Mouse (Mus musculus) intestine, postnatal 0 days (tissue): ENCODE measurements at regions not wholly inside any gene's neighbourhood (a gene's known extent, or its start where the extent isn't known, plus 50 kb on each side); places are given as distances from the start of the nearest gene placed in this dataset.

Experiments
- ATAC-seq: fragments of 200-750 bp; cut with Nextera tagmentation; 2 replicates; pipeline ENCODE4 v1.8.0; 2017; ENCODE audit warnings: mild to moderate bottlenecking, moderate TSS enrichment, moderate library complexity
- H3K27ac ChIP-seq: fragments of 300-500 bp; sonication (generic); 2 replicates; pipeline ENCODE4 v1.5.1; 2014; ENCODE audit warnings: mild to moderate bottlenecking, low read depth, low read length, moderate library complexity
- H3K27me3 ChIP-seq: fragments of 300-500 bp; sonication (generic); replicated peaks from 2 replicates; pipeline ENCODE4 v1.6.1; 2014; ENCODE audit warnings: low read length, mixed read lengths; ENCODE audit not compliant: control insufficient read depth, insufficient read depth
- H3K36me3 ChIP-seq: fragments of 300-500 bp; sonication (generic); 2 replicates; pipeline ENCODE4 v1.6.1; 2014; ENCODE audit warnings: mild to moderate bottlenecking, moderate library complexity; ENCODE audit not compliant: control insufficient read depth, insufficient read depth
- H3K4me1 ChIP-seq: fragments of 300-500 bp; sonication (generic); replicated peaks from 2 replicates; pipeline ENCODE4 v1.6.1; 2014; ENCODE audit warnings: antibody characterized with exemption, low read length, mixed read lengths; ENCODE audit not compliant: control insufficient read depth, insufficient read depth
- H3K4me2 ChIP-seq: fragments of 300-500 bp; sonication (generic); replicated peaks from 2 replicates; pipeline ENCODE4 v1.6.1; 2014; ENCODE audit warnings: low read depth, mild to moderate bottlenecking, moderate library complexity
- H3K4me3 ChIP-seq: fragments of 300-500 bp; sonication (generic); 2 replicates; pipeline ENCODE4 v1.5.1; 2014; ENCODE audit warnings: low read depth, low read length
- H3K9ac ChIP-seq: fragments of 300-500 bp; sonication (generic); 2 replicates; pipeline ENCODE4 v1.6.1; 2014; ENCODE audit warnings: mild to moderate bottlenecking, low read depth, low read length
- H3K9me3 ChIP-seq: fragments of 300-500 bp; sonication (generic); 2 replicates; pipeline ENCODE4 v1.6.1; 2016; ENCODE audit warnings: mixed run types; ENCODE audit not compliant: control insufficient read depth
- CTCF ChIP-seq: sonication (generic); IDR thresholded peaks from 2 replicates; pipeline ENCODE4 v1.5.1; 2016; ENCODE audit warnings: low read depth, mild to moderate bottlenecking, control low read depth, antibody characterized with exemption, moderate library complexity
- WGBS: fragments of 180-500 bp; shearing (Covaris S2); extraction: QIAGEN DNeasy Blood & Tissue Kit; methylation state at CpG from one replicate; pipeline ENCODE4 v1.1.7; 2014; 5-methylcytosine and 5-hydroxymethylcytosine counted together

GRCm38 (mm10) chr1:155029195-155029879, 70.1 kb downstream of the Ier5 start:
- Histone ChIP-seq H3K4me3 (no peak overlapping the region), H3K9ac (no peak overlapping the region), H3K4me1 (no peaks in the 10 kb centered on the region), H3K4me2 (peak overlapping the region; percentile 27; the same call in 1 of the 2 replicates), H3K27ac (peak overlapping the region; percentile 73), H3K27me3 (no peaks in the 10 kb centered on the region), H3K36me3 (no peaks in the 10 kb centered on the region), H3K9me3 (no peaks in the 10 kb centered on the region)
- WGBS: 64% methylated on average over 17 of the region's 17 CpGs
- ATAC-seq: no peak
- TF ChIP-seq CTCF: no peak

GRCm38 (mm10) chr1:155028735-155029134, 70.7 kb downstream of the Ier5 start:
- Histone ChIP-seq H3K4me3 (no peak overlapping the region), H3K27ac (peak overlapping the region; percentile 73), H3K4me2 (peak overlapping the region; percentile 27; the same call in 1 of the 2 replicates), H3K4me1 (no peaks in the 10 kb centered on the region), H3K36me3 (no peaks in the 10 kb centered on the region), H3K9me3 (no peaks in the 10 kb centered on the region), H3K9ac (no peak overlapping the region), H3K27me3 (no peaks in the 10 kb centered on the region)
- ATAC-seq: peak; percentile 50
- 38% methylated on average over 5 of the region's 5 CpGs for WGBS
- TF ChIP-seq CTCF: no peak

- Histone ChIP-seq H3K9ac (no peak overlapping the region), H3K4me1 (no peaks in the 10 kb centered on the region), H3K27ac (peak overlapping the region; percentile 73), H3K27me3 (no peaks in the 10 kb centered on the region), H3K36me3 (no peaks in the 10 kb centered on the region), H3K4me3 (no peak overlapping the region), H3K9me3 (no peaks in the 10 kb centered on the region), H3K4me2 (peak overlapping the region; percentile 27; the same call in 1 of the 2 replicates)
- no peak for TF ChIP-seq CTCF
- peak; percentile 89 for ATAC-seq
- 20% methylated on average over 6 of the region's 6 CpGs for WGBS
Measured at GRCm38 (mm10) chr1:155028147-155028546, 71.3 kb downstream of the Ier5 start.

- WGBS: 14% methylated on average over 8 of the region's 8 CpGs
- H3K36me3 ChIP-seq: no peaks in the 10 kb centered on the region
- no peaks in the 10 kb centered on the region for H3K4me1 ChIP-seq
- peak overlapping the region; percentile 27; the same call in 1 of the 2 replicates for H3K4me2 ChIP-seq
- peak; percentile 63 for ATAC-seq
- no peak overlapping the region for H3K4me3 ChIP-seq
- TF ChIP-seq CTCF: no peak
- H3K9me3 ChIP-seq: no peaks in the 10 kb centered on the region
- H3K27me3 ChIP-seq: no peaks in the 10 kb centered on the region
- peak overlapping the region; percentile 73 for H3K27ac ChIP-seq
- H3K9ac ChIP-seq: no peak overlapping the region
Measured at GRCm38 (mm10) chr1:155027583-155027982, 71.9 kb downstream of the Ier5 start.

GRCm38 (mm10) chr1:155025862-155026478, 73.5 kb downstream of the Ier5 start:
- no peaks in the 10 kb centered on the region for H3K4me1 ChIP-seq
- no peak overlapping the region for H3K9ac ChIP-seq
- no peak overlapping the region for H3K4me2 ChIP-seq
- H3K27me3 ChIP-seq: no peaks in the 10 kb centered on the region
- no peak overlapping the region for H3K27ac ChIP-seq
- H3K36me3 ChIP-seq: no peaks in the 10 kb centered on the region
- TF ChIP-seq CTCF: peak; percentile 94
- H3K4me3 ChIP-seq: no peak overlapping the region
- WGBS: 22% methylated on average over 5 of the region's 5 CpGs
- H3K9me3 ChIP-seq: no peaks in the 10 kb centered on the region
- ATAC-seq: no peak

GRCm38 (mm10) chr1:155023324-155023723, 76.1 kb downstream of the Ier5 start:
- TF ChIP-seq CTCF: no peak
- Histone ChIP-seq H3K27me3 (no peaks in the 10 kb centered on the region), H3K27ac (no peak overlapping the region), H3K4me1 (no peaks in the 10 kb centered on the region), H3K4me2 (no peak overlapping the region), H3K4me3 (no peak overlapping the region), H3K9ac (no peak overlapping the region), H3K36me3 (no peaks in the 10 kb centered on the region), H3K9me3 (no peaks in the 10 kb centered on the region)
- WGBS: 75% methylated on average over 11 of the region's 11 CpGs
- no peak for ATAC-seq
